Mouse (Mus musculus) v-Abl transformed pro-B cells (cell line): ENCODE results near the gene Slc24a4.

Source experiments
- in situ Hi-C, 2 experiments: fragments of 400-800 bp; cut with MboI; formaldehyde crosslinking; loops; one replicate each; pipeline ENCODE4 v1.15.1; 2025; ENCODE audit not compliant: unreplicated experiment in 2 of 2

The Slc24a4 gene

GRCm38 (mm10) chr12:102128081-102128790 is at the start of gene Slc24a4:
Slc24a4 (plus strand) TSS chr12:102128733.
- in situ Hi-C loops = no loop called here

GRCm38 (mm10) chr12:102082648-102083425 is 45.7 kb upstream of the Slc24a4 start:
- in situ Hi-C loops = no loop called here

- in situ Hi-C loops = no loop called here
These were observed 38.0 kb upstream of the Slc24a4 start for GRCm38 (mm10) chr12:102090535-102090934.

- in situ Hi-C loops = no loop called here
These were observed 36.0 kb upstream of the Slc24a4 start for GRCm38 (mm10) chr12:102092342-102093094.

GRCm38 (mm10) chr12:102105990-102106389 is 22.5 kb upstream of the Slc24a4 start:
- in situ Hi-C loops = no loop called here

GRCm38 (mm10) chr12:102108851-102109250 is 19.7 kb upstream of the Slc24a4 start:
- in situ Hi-C loops = no loop called here

- in situ Hi-C loops = no loop called here
These were observed 16.0 kb upstream of the Slc24a4 start for GRCm38 (mm10) chr12:102112491-102112890.

GRCm38 (mm10) chr12:102112901-102113300 is 15.6 kb upstream of the Slc24a4 start:
- in situ Hi-C loops = no loop called here

- in situ Hi-C loops = no loop called here
These were observed 15.1 kb upstream of the Slc24a4 start for GRCm38 (mm10) chr12:102113391-102113790.

- in situ Hi-C loops = no loop called here
These were observed 12.0 kb upstream of the Slc24a4 start for GRCm38 (mm10) chr12:102116580-102116979.

- in situ Hi-C loops = no loop called here
These were observed 10.5 kb upstream of the Slc24a4 start for GRCm38 (mm10) chr12:102118014-102118413.

GRCm38 (mm10) chr12:102127601-102128000 is 932 bp upstream of the Slc24a4 start:
- in situ Hi-C loops = no loop called here

- in situ Hi-C loops = no loop called here
These were observed 416 bp downstream of the Slc24a4 start for GRCm38 (mm10) chr12:102128791-102129507.

GRCm38 (mm10) chr12:102129508-102130030 is 1.0 kb downstream of the Slc24a4 start:
- in situ Hi-C loops = no loop called here

- in situ Hi-C loops = no loop called here
These were observed 11.2 kb downstream of the Slc24a4 start for GRCm38 (mm10) chr12:102139710-102140109.

GRCm38 (mm10) chr12:102141330-102141729 is 12.8 kb downstream of the Slc24a4 start:
- in situ Hi-C loops = no loop called here

- in situ Hi-C loops = loop anchor here in 1 of 2 experiments (5.0 kb wide), 1 partner anchor 320 kb away; the partner anchor contains the start of gene Golga5
These were observed 19.1 kb downstream of the Slc24a4 start for GRCm38 (mm10) chr12:102147678-102148077.

- in situ Hi-C loops = loop anchor here in 1 of 2 experiments (5.0 kb wide), 1 partner anchor 319 kb away; the partner anchor contains the start of gene Golga5
These were observed 20.2 kb downstream of the Slc24a4 start for GRCm38 (mm10) chr12:102148746-102149145.

- in situ Hi-C loops = no loop called here
These were observed 22.7 kb downstream of the Slc24a4 start for GRCm38 (mm10) chr12:102151185-102151584.

GRCm38 (mm10) chr12:102153796-102154195 is 25.3 kb downstream of the Slc24a4 start:
- in situ Hi-C loops = no loop called here
